Mouse (Mus musculus): ENCODE measurements around the gene Slc47a2. TPM values are rescaled to one million over a fixed set of nuclear protein-coding genes. Genes with fewer than 3 reads are reported as not detected.
"Not testable (repeated sequence)": the region's sequence is repeated elsewhere in the genome, so short reads cannot be mapped to it uniquely, and the experiment has no call there.

Gene Slc47a2
- polyA plus RNA-seq, 1 experiment from 2014 or later = not detected

DNA sequence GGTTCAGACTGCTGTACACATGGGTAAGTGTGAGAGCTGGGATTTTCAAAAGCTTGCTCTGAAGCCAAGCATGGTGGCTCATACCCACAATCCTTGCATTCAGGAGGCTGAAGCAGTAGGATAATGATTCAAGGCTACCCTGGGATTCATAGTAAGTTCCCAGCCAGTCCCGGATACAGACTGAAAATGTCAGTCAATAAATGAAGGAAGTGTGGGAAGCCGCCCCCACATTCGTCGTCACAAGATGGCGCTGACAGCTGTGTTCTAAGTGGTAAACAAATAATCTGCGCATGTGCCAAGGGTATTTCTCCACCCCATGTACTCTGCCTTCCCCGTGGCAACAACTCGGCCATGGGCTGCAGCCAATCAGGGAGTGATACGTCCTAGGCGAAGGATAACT, 38.1 kb downstream of the Slc47a2 start:
- not testable (repeated sequence) for H3K27ac ChIP-seq (replicated peaks; ENCODE audit: low read depth, low read length); H3K9ac ChIP-seq (ENCODE audit: low read length); H3K27me3 ChIP-seq (ENCODE audit: control insufficient read depth, insufficient read depth, low read length); H3K9me3 ChIP-seq (ENCODE audit: control insufficient read depth, low read length); H3K4me2 ChIP-seq (ENCODE audit: low read depth, severe bottlenecking); H3K4me1 ChIP-seq (ENCODE audit: control insufficient read depth, insufficient read depth, low read length); H3K36me3 ChIP-seq (ENCODE audit: control insufficient read depth, insufficient read depth, low read length); DNase-seq (ENCODE audit: low spot score); H3K4me3 ChIP-seq (ENCODE audit: low read depth, low read length); ATAC-seq (ENCODE audit: insufficient number of reproducible peaks, low FRiP score, low TSS enrichment, low read depth)
- 97% methylated on average over 6 of the region's 10 CpGs for WGBS

DNA sequence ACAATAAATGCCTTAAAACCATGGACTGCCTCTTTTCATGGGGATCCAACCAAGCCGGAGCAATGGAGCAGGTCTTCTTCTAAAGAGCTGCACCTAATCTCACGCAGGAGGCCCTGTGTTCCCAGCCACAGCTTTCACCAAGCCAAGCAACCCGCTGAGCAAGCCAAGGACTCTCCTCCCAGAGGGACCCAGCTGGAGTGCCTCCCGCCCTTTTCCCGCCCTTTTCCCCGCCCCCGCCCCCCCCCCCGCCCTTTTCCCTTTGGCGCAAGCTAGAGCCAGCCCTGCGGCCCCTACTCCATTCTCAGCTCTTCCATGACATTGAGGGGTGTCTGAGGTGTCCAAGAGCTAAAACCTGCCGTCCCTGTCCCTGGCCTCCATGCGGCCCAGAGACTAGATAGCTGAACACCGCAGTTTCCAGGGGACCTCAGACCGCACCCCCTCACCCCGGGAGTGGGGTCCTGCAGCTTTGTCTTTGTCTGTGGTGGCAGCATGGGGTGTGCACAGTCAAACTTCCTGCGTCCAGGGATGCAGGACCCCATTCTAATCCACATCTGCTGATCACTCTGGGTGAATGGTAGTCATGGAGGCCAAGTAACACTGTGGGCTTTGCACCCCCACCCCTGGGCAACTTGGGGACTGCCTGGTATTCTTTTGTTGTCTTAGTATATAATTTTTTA, 41.8 kb downstream of the Slc47a2 start:
- Histone ChIP-seq H3K36me3 (ENCODE audit: control insufficient read depth, insufficient read depth, low read length) (no peaks in the 10 kb centered on the region), H3K9me3 (ENCODE audit: control insufficient read depth, low read length) (no peaks in the 10 kb centered on the region), H3K4me3 (ENCODE audit: low read depth, low read length) (no peak overlapping the region), H3K27me3 (ENCODE audit: control insufficient read depth, insufficient read depth, low read length) (no peaks in the 10 kb centered on the region), H3K9ac (ENCODE audit: low read length) (no peak overlapping the region; the same call in 1 of the 2 replicates), H3K4me2 (ENCODE audit: low read depth, severe bottlenecking) (no peak overlapping the region), H3K4me1 (ENCODE audit: control insufficient read depth, insufficient read depth, low read length) (no peaks in the 10 kb centered on the region), H3K27ac (replicated peaks; ENCODE audit: low read depth, low read length) (no peak overlapping the region)
- no peak for ATAC-seq (ENCODE audit: insufficient number of reproducible peaks, low FRiP score, low TSS enrichment, low read depth)
- no peak for DNase-seq (ENCODE audit: low spot score)
- WGBS = 45% methylated on average over 11 of the region's 16 CpGs

DNA sequence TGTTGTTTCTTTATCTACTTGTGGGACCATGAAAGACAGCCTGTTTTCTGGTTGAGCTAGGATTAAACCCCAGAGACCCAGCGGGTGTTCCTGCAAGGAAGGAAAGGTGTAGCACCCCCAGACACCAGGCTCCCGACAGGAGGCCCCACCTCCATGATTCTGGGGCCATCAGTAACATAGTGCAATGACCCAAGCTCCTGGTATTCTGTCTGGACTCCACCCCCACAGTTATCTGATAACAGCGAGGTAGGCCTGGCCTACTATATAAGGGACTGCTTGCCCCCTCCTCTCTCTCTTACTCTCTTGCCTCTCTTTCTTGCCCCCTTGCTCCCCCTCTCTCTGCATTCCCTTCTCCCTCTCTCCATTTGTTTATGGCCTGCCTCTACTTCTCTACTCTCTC, 42.5 kb downstream of the Slc47a2 start:
- no peak overlapping the region for H3K27ac ChIP-seq (replicated peaks; ENCODE audit: low read depth, low read length)

DNA sequence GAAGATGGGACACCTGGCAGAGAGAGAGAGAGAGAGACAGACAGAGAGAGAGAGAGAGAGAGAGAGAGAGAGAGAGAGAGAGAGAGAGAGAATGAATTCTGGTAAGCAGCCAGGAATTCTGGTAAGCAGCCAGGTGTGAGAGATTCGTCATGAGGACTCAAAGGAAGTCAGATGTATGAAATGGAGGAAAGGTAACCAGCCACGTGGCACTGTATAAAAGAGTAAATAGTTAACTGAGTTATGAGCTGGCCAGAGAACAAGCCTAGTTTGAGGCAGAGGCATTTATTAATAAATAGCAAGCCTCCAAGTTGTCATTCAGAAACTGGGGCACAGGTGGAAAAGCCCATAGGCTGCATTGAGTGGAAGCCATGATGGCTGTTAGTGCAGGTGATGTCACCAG, 44.8 kb downstream of the Slc47a2 start:
- Histone ChIP-seq H3K4me1 (ENCODE audit: control insufficient read depth, insufficient read depth, low read length) (no peaks in the 10 kb centered on the region), H3K9me3 (ENCODE audit: control insufficient read depth, low read length) (no peaks in the 10 kb centered on the region), H3K4me2 (ENCODE audit: low read depth, severe bottlenecking) (no peak overlapping the region), H3K9ac (ENCODE audit: low read length) (no peak overlapping the region), H3K4me3 (ENCODE audit: low read depth, low read length) (no peak overlapping the region), H3K27ac (replicated peaks; ENCODE audit: low read depth, low read length) (no peak overlapping the region), H3K36me3 (ENCODE audit: control insufficient read depth, insufficient read depth, low read length) (no peaks in the 10 kb centered on the region), H3K27me3 (ENCODE audit: control insufficient read depth, insufficient read depth, low read length) (no peaks in the 10 kb centered on the region)
- WGBS = 79% methylated on average over 2 of the region's 2 CpGs
- ATAC-seq (ENCODE audit: insufficient number of reproducible peaks, low FRiP score, low TSS enrichment, low read depth) = no peak
- no peak for DNase-seq (ENCODE audit: low spot score)

More for the DNA sequence above, 42.5 kb downstream of the Slc47a2 start:
- DNase-seq (ENCODE audit: low spot score) (no peak), ATAC-seq (ENCODE audit: insufficient number of reproducible peaks, low FRiP score, low TSS enrichment, low read depth) (no peak)
- no peaks in the 10 kb centered on the region for H3K9me3 ChIP-seq (ENCODE audit: control insufficient read depth, low read length)
- 52% methylated on average over 3 of the region's 3 CpGs for WGBS
- H3K4me3 ChIP-seq (ENCODE audit: low read depth, low read length) = no peak overlapping the region
- H3K4me1 ChIP-seq (ENCODE audit: control insufficient read depth, insufficient read depth, low read length) = no peaks in the 10 kb centered on the region
- H3K27me3 ChIP-seq (ENCODE audit: control insufficient read depth, insufficient read depth, low read length) = no peaks in the 10 kb centered on the region
- no peaks in the 10 kb centered on the region for H3K36me3 ChIP-seq (ENCODE audit: control insufficient read depth, insufficient read depth, low read length)
- no peak overlapping the region for H3K4me2 ChIP-seq (ENCODE audit: low read depth, severe bottlenecking)
- no peak overlapping the region for H3K9ac ChIP-seq (ENCODE audit: low read length)

DNA sequence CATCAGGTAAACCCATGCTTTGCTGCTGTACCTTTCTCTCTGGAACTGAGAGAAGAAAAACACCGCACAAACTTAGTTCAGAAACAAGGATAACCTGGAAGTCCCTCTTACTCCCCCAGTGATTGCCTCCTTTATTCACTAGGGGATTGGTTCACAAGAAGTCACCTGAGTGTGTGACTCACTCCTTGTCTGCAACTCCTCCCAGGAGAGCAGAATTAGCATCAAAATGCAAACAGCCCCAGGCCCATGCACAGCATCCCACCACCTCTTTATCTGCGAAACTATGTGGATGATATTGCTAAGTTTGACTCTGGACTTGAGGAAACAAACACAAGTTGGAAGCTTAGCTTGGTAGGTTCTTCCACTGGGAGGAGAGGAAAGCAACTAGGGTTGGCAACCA, 45.3 kb downstream of the Slc47a2 start:
- Histone ChIP-seq H3K4me2 (ENCODE audit: low read depth, severe bottlenecking) (no peak overlapping the region), H3K9me3 (ENCODE audit: control insufficient read depth, low read length) (no peaks in the 10 kb centered on the region), H3K36me3 (ENCODE audit: control insufficient read depth, insufficient read depth, low read length) (no peaks in the 10 kb centered on the region), H3K4me1 (ENCODE audit: control insufficient read depth, insufficient read depth, low read length) (no peaks in the 10 kb centered on the region), H3K27ac (replicated peaks; ENCODE audit: low read depth, low read length) (no peak overlapping the region), H3K27me3 (ENCODE audit: control insufficient read depth, insufficient read depth, low read length) (no peaks in the 10 kb centered on the region), H3K9ac (ENCODE audit: low read length) (no peak overlapping the region), H3K4me3 (ENCODE audit: low read depth, low read length) (no peak overlapping the region)
- no peak for ATAC-seq (ENCODE audit: insufficient number of reproducible peaks, low FRiP score, low TSS enrichment, low read depth)
- 91% methylated on average over 2 of the region's 2 CpGs for WGBS
- no peak for DNase-seq (ENCODE audit: low spot score)

DNA sequence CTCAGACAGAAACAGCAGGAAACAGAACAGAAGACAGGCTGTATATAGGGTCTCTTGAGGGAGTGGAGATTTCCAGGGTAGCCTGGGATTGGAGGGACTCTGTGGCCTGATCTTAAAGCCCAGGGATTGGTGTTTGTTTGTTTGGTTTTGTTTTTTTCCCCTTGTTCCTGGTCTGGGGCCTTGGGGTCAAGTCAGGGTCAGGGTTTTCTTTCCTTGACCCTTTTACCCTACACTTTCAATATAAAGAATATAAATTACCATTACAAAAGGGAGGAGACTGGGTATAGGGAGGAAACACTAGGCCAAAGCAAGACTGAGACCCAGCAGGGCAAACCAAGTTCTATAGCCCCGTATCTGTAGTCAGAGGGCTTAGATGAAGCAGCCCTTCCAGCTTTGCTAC, 46.1 kb downstream of the Slc47a2 start:
- H3K36me3 ChIP-seq (ENCODE audit: control insufficient read depth, insufficient read depth, low read length) = no peaks in the 10 kb centered on the region
- no peak overlapping the region for H3K27ac ChIP-seq (replicated peaks; ENCODE audit: low read depth, low read length)
- no peak overlapping the region for H3K4me3 ChIP-seq (ENCODE audit: low read depth, low read length)
- DNase-seq (ENCODE audit: low spot score) (no peak), ATAC-seq (ENCODE audit: insufficient number of reproducible peaks, low FRiP score, low TSS enrichment, low read depth) (no peak)
- WGBS = 72% methylated on average over 1 of the region's 1 CpGs
- no peak overlapping the region for H3K4me2 ChIP-seq (ENCODE audit: low read depth, severe bottlenecking)
- H3K9ac ChIP-seq (ENCODE audit: low read length) = no peak overlapping the region
- H3K9me3 ChIP-seq (ENCODE audit: control insufficient read depth, low read length) = no peaks in the 10 kb centered on the region
- no peaks in the 10 kb centered on the region for H3K27me3 ChIP-seq (ENCODE audit: control insufficient read depth, insufficient read depth, low read length)
- H3K4me1 ChIP-seq (ENCODE audit: control insufficient read depth, insufficient read depth, low read length) = no peaks in the 10 kb centered on the region

DNA sequence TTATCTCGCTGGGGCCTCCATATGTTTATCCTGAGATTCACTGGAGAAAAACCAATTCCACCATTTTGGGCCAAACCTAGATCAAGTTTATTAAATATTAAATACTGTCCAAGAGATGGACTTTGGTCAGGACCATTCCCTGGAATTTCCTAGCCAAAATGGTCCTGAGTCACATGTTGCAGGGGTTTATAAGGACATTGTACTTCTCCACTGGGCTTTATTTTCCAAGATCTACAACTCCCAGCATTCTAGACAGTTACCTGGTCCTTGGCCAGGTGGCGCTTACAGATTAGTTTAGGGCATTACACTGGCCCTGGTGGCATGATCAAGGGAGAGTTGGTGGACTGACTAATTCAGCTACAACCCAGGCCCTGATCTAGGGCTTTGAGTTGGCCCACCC, 47.1 kb downstream of the Slc47a2 start:
- no peak overlapping the region for H3K27ac ChIP-seq (replicated peaks; ENCODE audit: low read depth, low read length)
- no peak for ATAC-seq (ENCODE audit: insufficient number of reproducible peaks, low FRiP score, low TSS enrichment, low read depth)
- no peaks in the 10 kb centered on the region for H3K4me1 ChIP-seq (ENCODE audit: control insufficient read depth, insufficient read depth, low read length)
- no peak overlapping the region for H3K4me2 ChIP-seq (ENCODE audit: low read depth, severe bottlenecking)
- DNase-seq (ENCODE audit: low spot score) = no peak
- 93% methylated on average over 2 of the region's 2 CpGs for WGBS
- no peaks in the 10 kb centered on the region for H3K27me3 ChIP-seq (ENCODE audit: control insufficient read depth, insufficient read depth, low read length)
- no peak overlapping the region for H3K9ac ChIP-seq (ENCODE audit: low read length)
- H3K4me3 ChIP-seq (ENCODE audit: low read depth, low read length) = no peak overlapping the region
- H3K36me3 ChIP-seq (ENCODE audit: control insufficient read depth, insufficient read depth, low read length) = no peaks in the 10 kb centered on the region
- H3K9me3 ChIP-seq (ENCODE audit: control insufficient read depth, low read length) = no peaks in the 10 kb centered on the region

DNA sequence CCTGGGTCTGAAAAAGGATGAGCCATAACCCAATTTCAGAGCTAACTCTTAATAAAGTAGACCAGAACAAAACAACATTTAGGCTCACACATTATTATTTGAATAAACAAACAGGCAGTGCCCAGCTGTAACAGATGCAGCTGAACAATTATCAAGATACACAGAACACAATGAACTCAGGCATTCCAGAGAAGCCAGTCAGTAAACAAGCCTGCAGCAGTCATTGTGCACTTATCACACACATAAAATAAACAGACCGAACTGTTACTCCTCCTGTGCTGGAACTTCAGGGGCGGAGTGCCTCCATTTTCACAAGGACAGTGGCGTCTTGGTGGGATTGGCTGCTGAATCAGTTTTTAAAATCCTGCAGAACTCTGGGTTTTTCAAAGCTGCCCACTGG, 48.2 kb downstream of the Slc47a2 start:
- DNase-seq (ENCODE audit: low spot score) (no peak), ATAC-seq (ENCODE audit: insufficient number of reproducible peaks, low FRiP score, low TSS enrichment, low read depth) (no peak)

DNA sequence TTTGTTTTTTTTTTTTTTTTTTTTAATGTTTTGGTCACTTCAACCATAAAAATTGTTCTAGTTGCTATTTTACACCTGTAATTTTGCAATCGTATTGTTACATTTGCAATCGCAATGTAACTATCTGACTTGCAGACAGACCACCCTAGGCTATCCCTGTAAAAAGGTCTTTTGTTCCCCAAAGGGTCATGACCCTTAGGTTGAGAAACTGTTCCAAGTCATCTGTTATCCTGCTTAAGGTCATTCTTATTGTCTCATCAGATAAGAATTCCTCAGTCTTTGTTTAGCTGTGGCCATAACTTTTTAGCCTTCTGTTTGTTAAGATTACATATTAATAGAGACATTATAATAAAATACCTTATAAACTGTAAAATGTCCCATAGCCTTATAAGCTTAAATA, 49.4 kb downstream of the Slc47a2 start:
- no peak overlapping the region for H3K27ac ChIP-seq (replicated peaks; ENCODE audit: low read depth, low read length)
- DNase-seq (ENCODE audit: low spot score) (no peak), ATAC-seq (ENCODE audit: insufficient number of reproducible peaks, low FRiP score, low TSS enrichment, low read depth) (no peak)
- H3K9me3 ChIP-seq (ENCODE audit: control insufficient read depth, low read length) = no peaks in the 10 kb centered on the region
- no peak overlapping the region for H3K4me2 ChIP-seq (ENCODE audit: low read depth, severe bottlenecking)
- H3K4me1 ChIP-seq (ENCODE audit: control insufficient read depth, insufficient read depth, low read length) = no peaks in the 10 kb centered on the region
- no peaks in the 10 kb centered on the region for H3K27me3 ChIP-seq (ENCODE audit: control insufficient read depth, insufficient read depth, low read length)
- WGBS = 78% methylated on average over 2 of the region's 2 CpGs
- no peak overlapping the region for H3K4me3 ChIP-seq (ENCODE audit: low read depth, low read length)
- H3K9ac ChIP-seq (ENCODE audit: low read length) = no peak overlapping the region
- no peaks in the 10 kb centered on the region for H3K36me3 ChIP-seq (ENCODE audit: control insufficient read depth, insufficient read depth, low read length)

More for the DNA sequence above, 48.2 kb downstream of the Slc47a2 start:
- Histone ChIP-seq H3K9ac (ENCODE audit: low read length) (no peak overlapping the region), H3K36me3 (ENCODE audit: control insufficient read depth, insufficient read depth, low read length) (no peaks in the 10 kb centered on the region), H3K4me3 (ENCODE audit: low read depth, low read length) (no peak overlapping the region), H3K9me3 (ENCODE audit: control insufficient read depth, low read length) (no peaks in the 10 kb centered on the region), H3K27me3 (ENCODE audit: control insufficient read depth, insufficient read depth, low read length) (no peaks in the 10 kb centered on the region), H3K27ac (replicated peaks; ENCODE audit: low read depth, low read length) (no peak overlapping the region), H3K4me2 (ENCODE audit: low read depth, severe bottlenecking) (no peak overlapping the region), H3K4me1 (ENCODE audit: control insufficient read depth, insufficient read depth, low read length) (no peaks in the 10 kb centered on the region)
- WGBS = 82% methylated on average over 3 of the region's 3 CpGs

Measured in limb, embryonic 11.5 days (tissue).